Mouse (Mus musculus): ENCODE data around the gene Smr2. TPM values are rescaled to one million over a fixed set of nuclear protein-coding genes. Genes with fewer than 3 reads are reported as not detected.
"Not testable (repeated sequence)": the region's sequence is repeated elsewhere in the genome, so short reads cannot be mapped to it uniquely, and the experiment has no call there.

Gene Smr2
- not detected for total RNA-seq (2021)
- long read RNA-seq, experiment 1, result 0 reads
- long read RNA-seq, experiment 2, result 0 reads

GRCm38 (mm10) chr5:88086256-88086655, at the start of gene Smr2:
Gene Smr2, plus strand, starts transcription at chr5:88086556.
- DNase-seq (ENCODE audit: low spot score in 2 of 2), result not testable (repeated sequence)

- DNase-seq (ENCODE audit: low spot score in 2 of 2), result no peak
Measured at GRCm38 (mm10) chr5:88111430-88111829, 25.1 kb downstream of the Smr2 start, which contains the start of gene Gm11116. Gene Gm11116, minus strand, starts transcription at chr5:88111530.

GRCm38 (mm10) chr5:88153999-88154398, 67.6 kb downstream of the Smr2 start, which contains the start of gene Gm11115:
Gene Gm11115, minus strand, starts transcription at chr5:88154099.
- no peak for DNase-seq (ENCODE audit: low spot score in 2 of 2)

Other genes starting within 250 kb of the Smr2 start
- gene Odam, start 201.5 kb upstream of the Smr2 start, total RNA-seq (2021), result not detected
- gene Csn3, start 161.0 kb upstream of the Smr2 start, total RNA-seq (2021), result not detected
- not detected for gene 2310003L06Rik, start 117.1 kb upstream of the Smr2 start, total RNA-seq (2021)
- not detected for gene Gm28434, start 117.0 kb upstream of the Smr2 start, total RNA-seq (2021)
- gene Cabs1, start 107.1 kb upstream of the Smr2 start, total RNA-seq (2021), result not detected
- not detected for gene Smr3a, start 84.0 kb upstream of the Smr2 start, total RNA-seq (2021)
- gene Gm11116, start 25.0 kb downstream of the Smr2 start, total RNA-seq (2021), result not detected
- gene Gm11115, start 67.5 kb downstream of the Smr2 start, total RNA-seq (2021), result not detected
- not detected for gene Gm7714, start 182.4 kb downstream of the Smr2 start, total RNA-seq (2021)
- not detected for gene Prol1, start 230.8 kb downstream of the Smr2 start, total RNA-seq (2021)

Measured in gastrocnemius, postnatal 4 days (tissue).